Mouse (Mus musculus): ENCODE results near the gene Col8a2. TPM values are rescaled to one million over a fixed set of nuclear protein-coding genes. Genes with fewer than 3 reads are reported as not detected.

Col8a2 gene
- polyA plus RNA-seq, 1 experiment from 2014 or later, result 15.7 TPM

DNA sequence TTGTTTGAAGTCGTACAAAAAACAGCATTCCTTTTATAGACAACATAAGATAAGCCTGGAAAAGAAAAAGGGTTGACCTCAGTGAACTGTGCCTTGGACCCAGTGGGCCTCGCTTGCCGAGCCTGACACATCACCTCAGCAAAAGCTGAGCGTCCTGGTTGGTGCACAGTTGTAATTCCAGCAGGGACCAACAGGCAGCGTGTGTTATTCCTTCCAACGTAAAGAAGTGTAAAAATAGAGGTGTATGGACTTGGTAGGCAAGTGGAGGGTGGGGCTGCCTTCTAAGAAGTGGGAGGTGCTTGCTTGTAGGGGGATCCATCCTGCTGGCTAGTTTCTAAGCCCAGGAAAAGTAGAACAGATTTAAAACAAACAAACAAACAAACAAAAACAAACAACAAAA, 39.4 kb downstream of the Col8a2 start:
- DNase-seq (ENCODE audit: low spot score), result no peak
- Histone ChIP-seq H3K4me3 (ENCODE audit: low read depth, low read length) (no peak overlapping the region), H3K4me2 (ENCODE audit: low read depth, low read length) (no peak overlapping the region), H3K9ac (replicated peaks; ENCODE audit: low read length) (no peak overlapping the region), H3K36me3 (replicated peaks; ENCODE audit: control insufficient read depth, insufficient read depth, low read depth, low read length) (no peaks in the 10 kb centered on the region), H3K27me3 (ENCODE audit: control insufficient read depth, insufficient read depth, low read length) (peaks cover 16% of the 10 kb centered on the region), H3K27ac (replicated peaks; ENCODE audit: low read depth, low read length) (no peak overlapping the region), H3K9me3 (replicated peaks; ENCODE audit: control insufficient read depth, low read length) (no peaks in the 10 kb centered on the region), H3K4me1 (ENCODE audit: control insufficient read depth, insufficient read depth, low read length) (no peaks in the 10 kb centered on the region; the same call in none of the 2 replicates)
- no peak for ATAC-seq (replicated peaks; ENCODE audit: insufficient number of reproducible peaks, low FRiP score, low TSS enrichment, low read depth)
- WGBS, result 22% methylated on average over 6 of the region's 6 CpGs

DNA sequence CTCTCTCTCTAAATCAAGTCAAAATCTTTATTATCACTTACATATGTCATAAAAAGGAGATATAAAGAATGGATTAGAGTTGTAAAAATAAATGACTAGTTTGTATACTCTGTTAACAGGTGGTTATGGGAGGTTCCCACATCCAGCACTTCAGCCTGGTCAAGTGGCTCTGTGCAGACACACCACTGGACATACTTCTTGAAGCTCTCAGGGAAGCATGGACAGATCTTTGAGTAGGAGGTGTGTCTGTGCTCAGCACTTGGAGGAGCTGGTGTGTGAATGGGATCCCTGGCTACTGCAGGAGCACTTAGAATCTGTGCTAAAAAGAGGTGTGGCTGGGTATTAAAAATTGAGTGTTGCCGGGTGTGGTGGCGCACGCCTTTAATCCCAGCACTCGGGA, 43.7 kb downstream of the Col8a2 start:
- H3K4me3 ChIP-seq (ENCODE audit: low read depth, low read length), result no peak overlapping the region
- peaks cover 5% of the 10 kb centered on the region for H3K27me3 ChIP-seq (ENCODE audit: control insufficient read depth, insufficient read depth, low read length)
- 91% methylated on average over 4 of the region's 4 CpGs for WGBS

DNA sequence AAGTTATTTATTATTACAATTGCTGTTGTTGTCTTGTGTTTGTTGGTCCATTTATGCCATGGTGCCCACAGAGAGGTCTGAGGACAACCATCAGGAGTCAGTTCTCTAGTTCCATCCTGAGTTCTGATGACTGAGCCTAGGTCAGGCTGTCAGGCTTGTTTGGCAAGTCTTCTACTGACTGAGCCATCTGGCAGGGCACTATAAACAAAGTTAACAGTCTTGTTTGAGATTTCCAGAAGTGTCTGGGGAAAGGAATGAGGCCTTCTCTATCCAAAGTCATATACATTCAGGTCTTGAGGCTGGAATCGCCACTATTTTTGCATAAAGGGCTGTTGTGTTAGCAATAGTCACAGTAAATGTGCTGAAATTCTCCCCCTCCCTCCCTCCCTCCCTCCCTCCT, 45.2 kb downstream of the Col8a2 start:
- Histone ChIP-seq H3K27me3 (ENCODE audit: control insufficient read depth, insufficient read depth, low read length) (no peaks in the 10 kb centered on the region), H3K4me2 (ENCODE audit: low read depth, low read length) (no peak overlapping the region), H3K36me3 (replicated peaks; ENCODE audit: control insufficient read depth, insufficient read depth, low read depth, low read length) (no peaks in the 10 kb centered on the region), H3K4me3 (ENCODE audit: low read depth, low read length) (no peak overlapping the region), H3K9ac (replicated peaks; ENCODE audit: low read length) (no peak overlapping the region), H3K4me1 (ENCODE audit: control insufficient read depth, insufficient read depth, low read length) (no peaks in the 10 kb centered on the region), H3K27ac (replicated peaks; ENCODE audit: low read depth, low read length) (no peak overlapping the region), H3K9me3 (replicated peaks; ENCODE audit: control insufficient read depth, low read length) (no peaks in the 10 kb centered on the region)
- ATAC-seq (replicated peaks; ENCODE audit: insufficient number of reproducible peaks, low FRiP score, low TSS enrichment, low read depth), result no peak
- DNase-seq (ENCODE audit: low spot score), result no peak
- 81% methylated on average over 1 of the region's 1 CpGs for WGBS

More for the DNA sequence above, 43.7 kb downstream of the Col8a2 start:
- Histone ChIP-seq H3K36me3 (replicated peaks; ENCODE audit: control insufficient read depth, insufficient read depth, low read depth, low read length) (no peaks in the 10 kb centered on the region), H3K4me1 (ENCODE audit: control insufficient read depth, insufficient read depth, low read length) (no peaks in the 10 kb centered on the region; the same call in none of the 2 replicates), H3K9me3 (replicated peaks; ENCODE audit: control insufficient read depth, low read length) (no peaks in the 10 kb centered on the region), H3K4me2 (ENCODE audit: low read depth, low read length) (no peak overlapping the region), H3K27ac (replicated peaks; ENCODE audit: low read depth, low read length) (no peak overlapping the region), H3K9ac (replicated peaks; ENCODE audit: low read length) (no peak overlapping the region)
- ATAC-seq (replicated peaks; ENCODE audit: insufficient number of reproducible peaks, low FRiP score, low TSS enrichment, low read depth) (no peak), DNase-seq (ENCODE audit: low spot score) (no peak)

DNA sequence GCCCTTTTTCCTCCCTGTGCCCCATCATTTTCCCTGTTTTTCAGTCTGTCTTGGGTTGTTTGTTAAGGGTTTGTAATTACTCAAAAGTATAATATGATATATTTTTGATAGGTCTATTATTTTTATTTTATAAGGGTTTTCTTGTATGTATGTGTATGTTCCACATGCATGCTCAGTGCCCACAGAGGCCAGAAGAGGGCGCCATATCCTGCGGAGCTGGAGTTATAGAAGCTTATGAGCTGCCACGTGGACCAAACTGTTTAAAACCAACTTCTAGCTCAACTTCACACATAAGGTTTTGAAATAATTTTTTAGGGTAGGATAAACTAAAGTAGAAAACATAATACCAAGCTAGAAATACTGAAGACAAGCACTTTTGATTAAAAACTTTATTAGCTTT, 45.8 kb downstream of the Col8a2 start:
- DNase-seq (ENCODE audit: low spot score), result no peak
- ATAC-seq (replicated peaks; ENCODE audit: insufficient number of reproducible peaks, low FRiP score, low TSS enrichment, low read depth), result no peak
- no peaks in the 10 kb centered on the region for H3K27me3 ChIP-seq (ENCODE audit: control insufficient read depth, insufficient read depth, low read length)
- no peaks in the 10 kb centered on the region for H3K9me3 ChIP-seq (replicated peaks; ENCODE audit: control insufficient read depth, low read length)
- H3K9ac ChIP-seq (replicated peaks; ENCODE audit: low read length), result no peak overlapping the region
- no peaks in the 10 kb centered on the region for H3K4me1 ChIP-seq (ENCODE audit: control insufficient read depth, insufficient read depth, low read length)
- no peak overlapping the region for H3K4me3 ChIP-seq (ENCODE audit: low read depth, low read length)
- no peaks in the 10 kb centered on the region for H3K36me3 ChIP-seq (replicated peaks; ENCODE audit: control insufficient read depth, insufficient read depth, low read depth, low read length)
- H3K27ac ChIP-seq (replicated peaks; ENCODE audit: low read depth, low read length), result no peak overlapping the region
- no peak overlapping the region for H3K4me2 ChIP-seq (ENCODE audit: low read depth, low read length)
- 40% methylated on average over 3 of the region's 3 CpGs for WGBS

DNA sequence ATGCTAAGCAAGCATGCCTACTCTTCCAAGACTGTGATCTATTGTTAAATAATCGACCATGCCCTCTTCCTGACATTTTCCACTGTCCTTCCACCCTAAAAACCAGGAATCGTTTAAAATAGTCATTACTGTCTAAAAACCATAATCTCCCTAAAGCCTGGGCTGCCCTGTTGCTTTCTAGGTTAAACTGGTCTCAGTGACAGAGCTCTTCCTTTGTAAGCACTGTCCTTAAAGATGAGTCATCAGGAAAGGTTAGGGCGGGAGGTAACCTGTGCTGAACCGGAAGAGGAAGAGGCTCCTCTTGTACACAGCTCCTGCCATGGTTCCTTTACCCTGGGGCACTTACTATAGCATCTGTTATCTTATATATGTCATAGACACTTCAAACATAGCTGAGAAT, 52.9 kb downstream of the Col8a2 start:
- Histone ChIP-seq H3K27ac (replicated peaks; ENCODE audit: low read depth, low read length) (no peak overlapping the region), H3K4me1 (ENCODE audit: control insufficient read depth, insufficient read depth, low read length) (no peaks in the 10 kb centered on the region), H3K36me3 (replicated peaks; ENCODE audit: control insufficient read depth, insufficient read depth, low read depth, low read length) (no peaks in the 10 kb centered on the region; the same call in 1 of the 2 replicates), H3K27me3 (ENCODE audit: control insufficient read depth, insufficient read depth, low read length) (no peaks in the 10 kb centered on the region), H3K9me3 (replicated peaks; ENCODE audit: control insufficient read depth, low read length) (no peaks in the 10 kb centered on the region), H3K4me3 (ENCODE audit: low read depth, low read length) (no peak overlapping the region), H3K9ac (replicated peaks; ENCODE audit: low read length) (no peak overlapping the region), H3K4me2 (ENCODE audit: low read depth, low read length) (no peak overlapping the region)
- no peak for ATAC-seq (replicated peaks; ENCODE audit: insufficient number of reproducible peaks, low FRiP score, low TSS enrichment, low read depth)
- WGBS, result 62% methylated on average over 4 of the region's 4 CpGs
- DNase-seq (ENCODE audit: low spot score), result no peak

DNA sequence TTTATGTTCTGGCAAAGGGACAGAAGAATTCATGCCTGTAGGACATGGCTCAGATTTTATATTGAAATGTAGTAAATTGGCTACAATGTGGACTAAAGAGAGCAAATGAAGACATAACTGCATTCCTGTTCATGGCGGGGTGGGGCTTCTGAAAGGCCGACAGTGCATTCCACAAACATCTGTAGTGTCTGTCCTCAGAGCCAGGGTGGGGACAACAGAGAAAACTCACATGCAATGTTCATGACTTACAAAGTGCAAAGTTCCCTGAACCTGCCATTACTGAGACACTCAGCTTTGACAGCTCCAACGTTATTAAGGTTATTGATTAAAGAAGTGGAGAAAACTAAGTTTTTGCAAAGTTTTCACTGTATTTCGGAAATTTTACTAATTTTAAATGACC, 56.9 kb downstream of the Col8a2 start:
- Histone ChIP-seq H3K4me1 (ENCODE audit: control insufficient read depth, insufficient read depth, low read length) (no peaks in the 10 kb centered on the region), H3K9ac (replicated peaks; ENCODE audit: low read length) (no peak overlapping the region), H3K4me3 (ENCODE audit: low read depth, low read length) (no peak overlapping the region), H3K36me3 (replicated peaks; ENCODE audit: control insufficient read depth, insufficient read depth, low read depth, low read length) (peaks cover 3% of the 10 kb centered on the region; the same call in 1 of the 2 replicates), H3K4me2 (ENCODE audit: low read depth, low read length) (no peak overlapping the region), H3K9me3 (replicated peaks; ENCODE audit: control insufficient read depth, low read length) (no peaks in the 10 kb centered on the region), H3K27me3 (ENCODE audit: control insufficient read depth, insufficient read depth, low read length) (no peaks in the 10 kb centered on the region), H3K27ac (replicated peaks; ENCODE audit: low read depth, low read length) (no peak overlapping the region)
- ATAC-seq (replicated peaks; ENCODE audit: insufficient number of reproducible peaks, low FRiP score, low TSS enrichment, low read depth), result no peak
- WGBS, result 79% methylated on average over 4 of the region's 4 CpGs
- DNase-seq (ENCODE audit: low spot score), result no peak

DNA sequence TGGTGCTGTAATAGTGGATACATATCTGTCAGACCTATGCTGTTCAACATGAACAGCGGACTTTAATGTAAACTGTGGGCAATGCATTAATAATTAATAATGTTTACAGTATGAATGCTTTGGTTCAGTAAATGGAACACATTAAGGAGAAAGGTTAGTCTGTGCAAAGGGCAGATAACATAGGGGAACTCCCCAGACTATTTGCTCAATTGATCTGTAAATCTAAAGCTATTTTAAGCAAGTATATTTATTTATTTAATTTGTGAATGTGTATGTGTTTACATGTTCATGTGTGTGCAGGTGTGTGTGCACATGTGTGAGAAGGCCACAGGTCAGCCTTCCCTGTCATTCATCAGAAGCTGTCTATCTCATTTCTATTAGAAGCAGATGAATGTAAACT, 73.5 kb downstream of the Col8a2 start:
- H3K27ac ChIP-seq (replicated peaks; ENCODE audit: low read depth, low read length), result no peak overlapping the region
- no peaks in the 10 kb centered on the region; the same call in 1 of the 2 replicates for H3K36me3 ChIP-seq (replicated peaks; ENCODE audit: control insufficient read depth, insufficient read depth, low read depth, low read length)
- H3K4me2 ChIP-seq (ENCODE audit: low read depth, low read length), result no peak overlapping the region
- no peaks in the 10 kb centered on the region for H3K4me1 ChIP-seq (ENCODE audit: control insufficient read depth, insufficient read depth, low read length)
- H3K9me3 ChIP-seq (replicated peaks; ENCODE audit: control insufficient read depth, low read length), result no peaks in the 10 kb centered on the region
- DNase-seq (ENCODE audit: low spot score) (no peak), ATAC-seq (replicated peaks; ENCODE audit: insufficient number of reproducible peaks, low FRiP score, low TSS enrichment, low read depth) (no peak)
- H3K4me3 ChIP-seq (ENCODE audit: low read depth, low read length), result no peak overlapping the region
- H3K27me3 ChIP-seq (ENCODE audit: control insufficient read depth, insufficient read depth, low read length), result no peaks in the 10 kb centered on the region
- 95% methylated on average over 1 of the region's 1 CpGs for WGBS
- no peak overlapping the region for H3K9ac ChIP-seq (replicated peaks; ENCODE audit: low read length)

Data from embryonic facial prominence, embryonic 11.5 days (tissue).